Mouse (Mus musculus) forebrain, embryonic 11.5 days (tissue): ENCODE measurements around the gene 1810055G02Rik. TPM values are rescaled to one million over a fixed set of nuclear protein-coding genes. Genes with fewer than 3 reads are reported as not detected.

Source experiments
- ATAC-seq: fragments of 200-750 bp; cut with Nextera tagmentation; replicated peaks from 2 replicates; pipeline ENCODE4 v1.8.0; 2017; ENCODE audit warnings: moderate TSS enrichment; ENCODE audit not compliant: low FRiP score
- DNase-seq: peaks from one replicate; pipeline ENCODE4 v3.0.0-alpha.2; 2017; ENCODE audit warnings: low spot score
- H3K27ac ChIP-seq: fragments of 300-500 bp; sonication (generic); 2 replicates; pipeline ENCODE4 v1.5.1; 2014; ENCODE audit warnings: low read depth, low read length
- H3K27me3 ChIP-seq: fragments of 300-500 bp; sonication (generic); 2 replicates; pipeline ENCODE4 v1.6.1; 2014; ENCODE audit warnings: mild to moderate bottlenecking, low read length, mixed read lengths; ENCODE audit not compliant: control insufficient read depth, insufficient read depth
- H3K36me3 ChIP-seq: fragments of 300-500 bp; sonication (generic); 2 replicates; pipeline ENCODE4 v1.6.1; 2014; ENCODE audit warnings: mild to moderate bottlenecking, low read length, moderate library complexity, mixed read lengths; ENCODE audit not compliant: control insufficient read depth, insufficient read depth
- H3K4me1 ChIP-seq: fragments of 300-500 bp; sonication (generic); replicated peaks from 2 replicates; pipeline ENCODE4 v1.6.1; 2014; ENCODE audit warnings: low read length, mixed read lengths; ENCODE audit not compliant: control insufficient read depth, insufficient read depth
- H3K4me2 ChIP-seq: fragments of 300-500 bp; sonication (generic); 2 replicates; pipeline ENCODE4 v1.6.1; 2014; ENCODE audit warnings: low read depth, mild to moderate bottlenecking, low read length, moderate library complexity, mixed read lengths; ENCODE audit not compliant: severe bottlenecking
- H3K4me3 ChIP-seq: fragments of 300-500 bp; sonication (generic); 2 replicates; pipeline ENCODE4 v1.5.1; 2014; ENCODE audit warnings: low read depth, low read length
- H3K9ac ChIP-seq: fragments of 300-500 bp; sonication (generic); 2 replicates; pipeline ENCODE4 v1.6.1; 2014; ENCODE audit warnings: low read length
- H3K9me3 ChIP-seq: fragments of 300-500 bp; sonication (generic); 2 replicates; pipeline ENCODE4 v1.6.1; 2016; ENCODE audit warnings: low read length, mixed read lengths; ENCODE audit not compliant: control insufficient read depth
- WGBS: fragments of 180-500 bp; shearing (Covaris S2); extraction: QIAGEN DNeasy Blood & Tissue Kit; methylation state at CpG from one replicate; pipeline ENCODE4 v1.1.7; 2014; 5-methylcytosine and 5-hydroxymethylcytosine counted together
- polyA plus RNA-seq: library from polyadenylated mRNA; unstranded; fragments of >200 nt; fragmentation: Nextera tagmentation; extraction: Ambion mirVana; gene quantifications from 2 replicates; pipeline ENCODE4 v1.2.1, GENCODE M21; 2014

Gene 1810055G02Rik
- polyA plus RNA-seq, 1 experiment from 2014 or later, result 42.3 TPM

- no peak for DNase-seq
Observed at GRCm38 (mm10) chr19:3739650-3740049, 31.6 kb downstream of the 1810055G02Rik start.

GRCm38 (mm10) chr19:3742716-3743115 lies 34.6 kb downstream of the 1810055G02Rik start:
- H3K36me3 ChIP-seq, result no peaks in the 10 kb centered on the region
- H3K9ac ChIP-seq, result no peak overlapping the region
- no peak for ATAC-seq
- no peaks in the 10 kb centered on the region for H3K27me3 ChIP-seq
- whole genome bisulfite sequencing, result 51% methylated on average over 4 of the region's 4 CpGs
- no peak overlapping the region for H3K4me2 ChIP-seq
- H3K4me1 ChIP-seq, result peaks cover 2% of the 10 kb centered on the region; the same call in 1 of the 2 replicates
- H3K4me3 ChIP-seq, result no peak overlapping the region
- DNase-seq, result no peak
- H3K27ac ChIP-seq, result no peak overlapping the region
- no peaks in the 10 kb centered on the region for H3K9me3 ChIP-seq

More at GRCm38 (mm10) chr19:3739650-3740049, 31.6 kb downstream of the 1810055G02Rik start:
- Histone ChIP-seq H3K36me3 (no peaks in the 10 kb centered on the region), H3K9me3 (no peaks in the 10 kb centered on the region), H3K4me1 (peaks cover 2% of the 10 kb centered on the region; the same call in 1 of the 2 replicates), H3K4me3 (no peak overlapping the region), H3K4me2 (no peak overlapping the region), H3K9ac (no peak overlapping the region), H3K27me3 (no peaks in the 10 kb centered on the region), H3K27ac (no peak overlapping the region)
- ATAC-seq, result no peak
- 94% methylated on average over 7 of the region's 7 CpGs for WGBS

GRCm38 (mm10) chr19:3743362-3743761 lies 35.3 kb downstream of the 1810055G02Rik start:
- H3K27ac ChIP-seq, result no peak overlapping the region
- peaks cover 2% of the 10 kb centered on the region; the same call in 1 of the 2 replicates for H3K4me1 ChIP-seq
- no peak overlapping the region for H3K4me3 ChIP-seq
- no peaks in the 10 kb centered on the region for H3K27me3 ChIP-seq
- no peaks in the 10 kb centered on the region for H3K36me3 ChIP-seq
- no peak overlapping the region for H3K9ac ChIP-seq
- no peak for ATAC-seq
- no peak for DNase-seq
- no peaks in the 10 kb centered on the region; the same call in 1 of the 2 replicates for H3K9me3 ChIP-seq
- no peak overlapping the region for H3K4me2 ChIP-seq
- WGBS, result 83% methylated on average over 7 of the region's 7 CpGs

GRCm38 (mm10) chr19:3743851-3744512 lies 35.9 kb downstream of the 1810055G02Rik start:
- ATAC-seq (peak; percentile 51; the same call in 1 of the 2 replicates), DNase-seq (peak; percentile 75)
- Histone ChIP-seq H3K9ac (peak overlapping the region; percentile 69), H3K27ac (peak overlapping the region; percentile 66), H3K4me1 (peaks cover 2% of the 10 kb centered on the region; the same call in 1 of the 2 replicates), H3K27me3 (no peaks in the 10 kb centered on the region), H3K4me2 (peak overlapping the region; percentile 81), H3K36me3 (no peaks in the 10 kb centered on the region), H3K4me3 (peak overlapping the region; percentile 44), H3K9me3 (no peaks in the 10 kb centered on the region; the same call in 1 of the 2 replicates)
- WGBS, result 6% methylated on average over 13 of the region's 13 CpGs

- Histone ChIP-seq H3K9me3 (no peaks in the 10 kb centered on the region; the same call in 1 of the 2 replicates), H3K27ac (no peak overlapping the region), H3K9ac (no peak overlapping the region), H3K27me3 (no peaks in the 10 kb centered on the region), H3K4me2 (no peak overlapping the region), H3K36me3 (no peaks in the 10 kb centered on the region), H3K4me1 (no peaks in the 10 kb centered on the region), H3K4me3 (no peak overlapping the region)
- 63% methylated on average over 8 of the region's 8 CpGs for WGBS
- DNase-seq (no peak), ATAC-seq (no peak)
Observed at GRCm38 (mm10) chr19:3752621-3753239, 44.6 kb downstream of the 1810055G02Rik start.

GRCm38 (mm10) chr19:3753240-3753633 lies 45.1 kb downstream of the 1810055G02Rik start:
- H3K9me3 ChIP-seq, result no peaks in the 10 kb centered on the region; the same call in 1 of the 2 replicates
- DNase-seq, result no peak
- H3K36me3 ChIP-seq, result no peaks in the 10 kb centered on the region
- H3K9ac ChIP-seq, result no peak overlapping the region
- H3K4me3 ChIP-seq, result no peak overlapping the region
- H3K4me2 ChIP-seq, result no peak overlapping the region
- WGBS, result 97% methylated on average over 1 of the region's 1 CpGs
- H3K27me3 ChIP-seq, result no peaks in the 10 kb centered on the region
- ATAC-seq, result no peak
- no peaks in the 10 kb centered on the region for H3K4me1 ChIP-seq
- H3K27ac ChIP-seq, result no peak overlapping the region

- Histone ChIP-seq H3K36me3 (no peaks in the 10 kb centered on the region), H3K4me3 (no peak overlapping the region), H3K27ac (no peak overlapping the region), H3K4me2 (no peak overlapping the region), H3K27me3 (no peaks in the 10 kb centered on the region), H3K9ac (no peak overlapping the region), H3K4me1 (no peaks in the 10 kb centered on the region), H3K9me3 (no peaks in the 10 kb centered on the region)
- WGBS, result 59% methylated on average over 8 of the region's 8 CpGs
- ATAC-seq (no peak), DNase-seq (no peak)
Observed at GRCm38 (mm10) chr19:3753738-3754137, 45.6 kb downstream of the 1810055G02Rik start.

- no peaks in the 10 kb centered on the region for H3K4me1 ChIP-seq
- ATAC-seq (no peak), DNase-seq (no peak)
- H3K36me3 ChIP-seq, result no peaks in the 10 kb centered on the region
- H3K27ac ChIP-seq, result no peak overlapping the region
- H3K27me3 ChIP-seq, result no peaks in the 10 kb centered on the region
- no peaks in the 10 kb centered on the region for H3K9me3 ChIP-seq
- H3K4me3 ChIP-seq, result no peak overlapping the region
- no peak overlapping the region for H3K4me2 ChIP-seq
- no peak overlapping the region for H3K9ac ChIP-seq
- 48% methylated on average over 1 of the region's 1 CpGs for WGBS
Observed at GRCm38 (mm10) chr19:3757861-3758260, 49.8 kb downstream of the 1810055G02Rik start.
